Mouse (Mus musculus) kidney, adult 10 weeks (tissue): Measurements from ENCODE around the gene Usp25. TPM values are rescaled to one million over a fixed set of nuclear protein-coding genes. Genes with fewer than 3 reads are reported as not detected.

Experiments
- polyA plus RNA-seq: library from polyadenylated mRNA; stranded (reverse); fragments of 350-450 nt; fragmentation: Illumina TruSeq; extraction: RNeasy Lipid Tissue Mini Kit (QIAGEN cat#74804); gene quantifications from one replicate; pipeline ENCODE4 v1.2.3, GENCODE M21; 2014; ENCODE audit warnings: low read depth, low replicate concordance

Gene Usp25
- 65.0 TPM for polyA plus RNA-seq

GRCm38 (mm10) chr16:77013427-77014320 lies at the start of gene Usp25:
Gene Usp25 (plus strand): TSS chr16:77013706.

